In genomic region chr10:115362623-115362964, GRCm38 (mm10) we compare ENCODE assay signal across 8 mouse cellular contexts. TPM values are rescaled to one million over a fixed set of nuclear protein-coding genes. Genes with fewer than 3 reads are reported as not detected.
DNase-seq lines count a peak whose midpoint lies in the region; ATAC-seq and TF ChIP-seq lines count a peak whose summit lies in the region.

No protein-coding gene starts in this region.

- TF ChIP-seq EP300 in ES-Bruce4 (IDR thresholded peaks at IDR 0.05; ENCODE audit: insufficient read depth, low read depth, low read length): no peak

- WGBS in heart, embryonic 10.5 days: 9% methylated on average over 9 of the region's 9 CpGs
- 7% methylated on average over 9 of the region's 9 CpGs for WGBS in forebrain, postnatal 0 days
- WGBS in macrophage (ENCODE audit: missing documents): 8% methylated on average over 9 of the region's 9 CpGs

- peak overlapping the region; percentile 67 for H3K4me3 ChIP-seq in heart, embryonic 10.5 days
- peak overlapping the region; percentile 11 for H3K4me3 ChIP-seq in ES-Bruce4 (ENCODE audit: low read depth, low read length)
- H3K4me3 ChIP-seq in forebrain, postnatal 0 days (ENCODE audit: low read depth, low read length): peak overlapping the region; percentile 71
- H3K4me3 ChIP-seq in macrophage (ENCODE audit: inconsistent target): peak overlapping the region; percentile 56

- no peak for TF ChIP-seq POLR2A in ES-Bruce4 (IDR thresholded peaks at IDR 0.05; ENCODE audit: insufficient read depth, low read length)

- no peaks in the 10 kb centered on the region for H3K27me3 ChIP-seq in heart, embryonic 10.5 days (ENCODE audit: insufficient read depth, poor library complexity, severe bottlenecking)
- H3K27me3 ChIP-seq in ES-Bruce4 (ENCODE audit: control insufficient read depth, insufficient read depth, low read length, poor library complexity, severe bottlenecking): no peaks in the 10 kb centered on the region
- no peaks in the 10 kb centered on the region for H3K27me3 ChIP-seq in forebrain, postnatal 0 days (ENCODE audit: insufficient read depth, low read length)

- DNase-seq in heart, embryonic 10.5 days (ENCODE audit: low spot score): no peak
- DNase-seq in heart, postnatal 14 days: no peak
- no peak for DNase-seq in forebrain, postnatal 0 days
- no peak for DNase-seq in layer of hippocampus, adult 8-10 months (ENCODE audit: low spot score in 2 of 2)
- no peak for DNase-seq in spleen, postnatal 36 days (ENCODE audit: low spot score in 2 of 2)
- no peak for DNase-seq in thymus, postnatal 0 days (ENCODE audit: low spot score)

- H3K27ac ChIP-seq in heart, embryonic 10.5 days: peak overlapping the region; percentile 92
- H3K27ac ChIP-seq in ES-Bruce4 (ENCODE audit: insufficient read depth, low read length) (peak overlapping the region; percentile 92), macrophage (peak overlapping the region; percentile 85)
- H3K27ac ChIP-seq in forebrain, postnatal 0 days (ENCODE audit: low read depth, low read length): peak overlapping the region; percentile 97

- no peaks in the 10 kb centered on the region for H3K36me3 ChIP-seq in heart, embryonic 10.5 days
- H3K36me3 ChIP-seq in ES-Bruce4 (ENCODE audit: control insufficient read depth, insufficient read depth, low read length, poor library complexity, severe bottlenecking) (no peaks in the 10 kb centered on the region), macrophage (ENCODE audit: inconsistent target) (peaks cover 16% of the 10 kb centered on the region; the same call in 1 of the 2 replicates)
- no peaks in the 10 kb centered on the region for H3K36me3 ChIP-seq in forebrain, postnatal 0 days (ENCODE audit: insufficient read depth)

- H3K9me3 ChIP-seq in heart, embryonic 10.5 days: no peaks in the 10 kb centered on the region
- H3K9me3 ChIP-seq in ES-Bruce4 (replicated peaks; ENCODE audit: control insufficient read depth, insufficient read depth, low read length, poor library complexity, severe bottlenecking): no peaks in the 10 kb centered on the region
- H3K9me3 ChIP-seq in forebrain, postnatal 0 days (ENCODE audit: low read length): no peaks in the 10 kb centered on the region

- peak; percentile 32 for ATAC-seq in forebrain, postnatal 0 days

- H3K9ac ChIP-seq in ES-Bruce4 (ENCODE audit: low read depth, poor library complexity, severe bottlenecking): peak overlapping the region; percentile 75
- H3K9ac ChIP-seq in forebrain, postnatal 0 days: peak overlapping the region; percentile 73

- peak overlapping the region; percentile 66 for H3K4me2 ChIP-seq in forebrain, postnatal 0 days (ENCODE audit: low read depth)

- TF ChIP-seq CTCF in ES-Bruce4 (IDR thresholded peaks at IDR 0.05; ENCODE audit: low read depth, low read length): no peak
- TF ChIP-seq CTCF in forebrain, postnatal 0 days (IDR thresholded peaks at IDR 0.05; ENCODE audit: low read depth): no peak

- peaks cover 19% of the 10 kb centered on the region for H3K4me1 ChIP-seq in heart, embryonic 10.5 days
- H3K4me1 ChIP-seq in ES-Bruce4 (ENCODE audit: control insufficient read depth, insufficient read depth, low read length): peaks cover 4% of the 10 kb centered on the region
- H3K4me1 ChIP-seq in forebrain, postnatal 0 days (ENCODE audit: insufficient read depth): peaks cover 12% of the 10 kb centered on the region

- H3K79me2 ChIP-seq in macrophage (ENCODE audit: inconsistent target): peaks cover 38% of the 10 kb centered on the region

- intact Hi-C loops in heart, postnatal 14 days (cut with DNase I): loop anchor here (2.0 kb wide), 1 partner anchor 22 kb away; the partner anchor contains the start of genes Thap2 and Zfc3h1

RNA-seq across cellular contexts. Expression of gene Tmem19, which starts 0.3 kb away (rescaled TPM):
- polyA plus RNA-seq in heart, embryonic 10.5 days (2016; fragmentation: Nextera tagmentation; extraction: Ambion mirVana): 24.1 and 25.9 TPM in 2 replicates
- total RNA-seq in heart, postnatal 14 days (2021): 10 to 100 TPM; 14.9 to 17.7 TPM
- 28.3 and 29.1 TPM in 2 replicates for polyA plus RNA-seq in ES-Bruce4 (2011; ENCODE audit: insufficient read depth, insufficient read length, low read depth, missing spikeins)
- total RNA-seq in forebrain, postnatal 0 days (2014; rRNA removed): 30.5 and 36.0 TPM in 2 replicates
- polyA plus RNA-seq in forebrain, postnatal 0 days (2015; fragmentation: Nextera tagmentation; extraction: Ambion mirVana): 29.1 and 38.8 TPM in 2 replicates
- total RNA-seq in macrophage (2018; cell fraction: chromatin; rRNA removed): 10 to 100 TPM; 12.4 to 53.0 (median 26.3) TPM
- 10 to 100 TPM; 26.7 to 69.6 (median 44.5) TPM for total RNA-seq in macrophage (2018; cell fraction: cytosol; rRNA removed)
- total RNA-seq in macrophage (2018; cell fraction: nucleus; rRNA removed): 10 to 100 TPM; 16.7 to 88.9 (median 39.3) TPM
- polyA plus RNA-seq in macrophage (2018): 42.8 to 50.5 TPM (median 43.8 TPM) in 3 replicates
- 10 to 100 TPM; 35.6 to 46.8 (median 41.7) TPM for total RNA-seq in layer of hippocampus, adult 8-10 months (2022)
- polyA plus RNA-seq in thymus, postnatal 0 days (2015; fragmentation: Nextera tagmentation; extraction: Ambion mirVana): 46.8 and 53.6 TPM in 2 replicates

RNA-seq across cellular contexts. Expression of gene Thap2, which starts 21.6 kb away (rescaled TPM):
- polyA plus RNA-seq in heart, embryonic 10.5 days (2016; fragmentation: Nextera tagmentation; extraction: Ambion mirVana): 16.7 and 18.1 TPM in 2 replicates
- 10 to 100 TPM; 10.3 to 11.1 TPM for total RNA-seq in heart, postnatal 14 days (2021)
- polyA plus RNA-seq in ES-Bruce4 (2011; ENCODE audit: insufficient read depth, insufficient read length, low read depth, missing spikeins) (10.1 and 12.9 TPM in 2 replicates), macrophage (2018) (4.7 to 6.2 TPM (median 5.7 TPM) in 3 replicates)
- total RNA-seq in forebrain, postnatal 0 days (2014; rRNA removed): 15.6 and 21.6 TPM in 2 replicates
- 12.0 and 13.8 TPM in 2 replicates for polyA plus RNA-seq in forebrain, postnatal 0 days (2015; fragmentation: Nextera tagmentation; extraction: Ambion mirVana)
- 10 to 100 TPM in 11 of 26 experiments, 1 to 10 TPM in 15; 4.6 to 27.3 (median 9.7) TPM for total RNA-seq in macrophage (2018; cell fraction: chromatin; rRNA removed)
- total RNA-seq in macrophage (2018; cell fraction: cytosol; rRNA removed): 1 to 10 TPM; 1.0 to 8.6 (median 5.1) TPM
- total RNA-seq in macrophage (2018; cell fraction: nucleus; rRNA removed): 10 to 100 TPM in 16 of 26 experiments, 1 to 10 TPM in 10; 5.0 to 28.3 (median 11.4) TPM
- total RNA-seq in layer of hippocampus, adult 8-10 months (2022): 10 to 100 TPM; 13.0 to 18.3 (median 15.1) TPM
- polyA plus RNA-seq in thymus, postnatal 0 days (2015; fragmentation: Nextera tagmentation; extraction: Ambion mirVana): 22.8 and 26.4 TPM in 2 replicates

RNA-seq across cellular contexts. Expression of gene Zfc3h1, which starts 22.2 kb away (rescaled TPM):
- 14.5 and 19.5 TPM in 2 replicates for polyA plus RNA-seq in heart, embryonic 10.5 days (2016; fragmentation: Nextera tagmentation; extraction: Ambion mirVana)
- total RNA-seq in heart, postnatal 14 days (2021): 10 to 100 TPM; 21.8 to 25.4 TPM
- 100 and 107 TPM in 2 replicates for polyA plus RNA-seq in ES-Bruce4 (2011; ENCODE audit: insufficient read depth, insufficient read length, low read depth, missing spikeins)
- total RNA-seq in forebrain, postnatal 0 days (2014; rRNA removed): 36.2 and 46.2 TPM in 2 replicates
- 5.7 and 7.6 TPM in 2 replicates for polyA plus RNA-seq in forebrain, postnatal 0 days (2015; fragmentation: Nextera tagmentation; extraction: Ambion mirVana)
- total RNA-seq in macrophage (2018; cell fraction: chromatin; rRNA removed): 100 to 1,000 TPM; 229 to 629 (median 415) TPM
- 10 to 100 TPM in 25 of 26 experiments, 1 to 10 TPM in 1; 7.8 to 38.4 (median 19.3) TPM for total RNA-seq in macrophage (2018; cell fraction: cytosol; rRNA removed)
- total RNA-seq in macrophage (2018; cell fraction: nucleus; rRNA removed): 100 to 1,000 TPM in 24 of 26 experiments, 10 to 100 TPM in 2; 73.2 to 385 (median 188) TPM
- polyA plus RNA-seq in macrophage (2018): 23.1 to 49.1 TPM (median 28.9 TPM) in 3 replicates
- total RNA-seq in layer of hippocampus, adult 8-10 months (2022): 10 to 100 TPM; 44.9 to 61.2 (median 52.3) TPM
- 15.4 and 21.7 TPM in 2 replicates for polyA plus RNA-seq in thymus, postnatal 0 days (2015; fragmentation: Nextera tagmentation; extraction: Ambion mirVana)

RNA-seq across cellular contexts. Expression of gene Rab21, which starts 47.2 kb away (rescaled TPM):
- 3.4 and 3.6 TPM in 2 replicates for polyA plus RNA-seq in heart, embryonic 10.5 days (2016; fragmentation: Nextera tagmentation; extraction: Ambion mirVana)
- 10 to 100 TPM; 66.8 to 68.4 TPM for total RNA-seq in heart, postnatal 14 days (2021)
- polyA plus RNA-seq in ES-Bruce4 (2011; ENCODE audit: insufficient read depth, insufficient read length, low read depth, missing spikeins) (37.2 and 46.8 TPM in 2 replicates), macrophage (2018) (45.9 to 62.6 TPM (median 49.4 TPM) in 3 replicates)
- 31.2 and 34.7 TPM in 2 replicates for total RNA-seq in forebrain, postnatal 0 days (2014; rRNA removed)
- 10.7 and 14.8 TPM in 2 replicates for polyA plus RNA-seq in forebrain, postnatal 0 days (2015; fragmentation: Nextera tagmentation; extraction: Ambion mirVana)
- total RNA-seq in macrophage (2018; cell fraction: chromatin; rRNA removed): 10 to 100 TPM; 34.9 to 95.7 (median 53.2) TPM
- 10 to 100 TPM; 51.6 to 83.4 (median 67.0) TPM for total RNA-seq in macrophage (2018; cell fraction: cytosol; rRNA removed)
- 100 to 1,000 TPM in 2 of 26 experiments, 10 to 100 TPM in 24; 56.1 to 104 (median 76.2) TPM for total RNA-seq in macrophage (2018; cell fraction: nucleus; rRNA removed)
- total RNA-seq in layer of hippocampus, adult 8-10 months (2022): 10 to 100 TPM; 55.2 to 58.6 (median 57.9) TPM
- polyA plus RNA-seq in thymus, postnatal 0 days (2015; fragmentation: Nextera tagmentation; extraction: Ambion mirVana): 12.3 and 21.5 TPM in 2 replicates

Comparison
In these comparisons a context has a peak if more than half of its experiments do, and no peak if none do; other contexts are left out.
1. H3K4me3 ChIP-seq: peak in every context shown above with its lines; median percentile 71 in forebrain, postnatal 0 days; 67 in heart, embryonic 10.5 days; 56 in macrophage; 11 in ES-Bruce4.